In genomic region chr16:8828636-8829563, GRCm38 (mm10) we compare ENCODE assay signal across 8 mouse cellular contexts. TPM values are rescaled to one million over a fixed set of nuclear protein-coding genes. Genes with fewer than 3 reads are reported as not detected.
DNase-seq lines count a peak whose midpoint lies in the region; ATAC-seq and TF ChIP-seq lines count a peak whose summit lies in the region.

No protein-coding gene starts in this region.

- peak overlapping the region; percentile 59 for H3K9ac ChIP-seq in embryonic facial prominence, embryonic 11.5 days (replicated peaks; ENCODE audit: low read length)
- H3K9ac ChIP-seq in heart, embryonic 16.5 days (ENCODE audit: low read length): peak overlapping the region; percentile 58
- H3K9ac ChIP-seq in limb, embryonic 12.5 days (replicated peaks): peak overlapping the region; percentile 65
- H3K9ac ChIP-seq in midbrain, embryonic 12.5 days (replicated peaks): peak overlapping the region; percentile 54

- H3K4me3 ChIP-seq in E14TG2a.4 (replicated peaks; ENCODE audit: low read length): peak overlapping the region; percentile 90
- H3K4me3 ChIP-seq in embryonic facial prominence, embryonic 11.5 days (ENCODE audit: low read depth, low read length): peak overlapping the region; percentile 99
- H3K4me3 ChIP-seq in heart, embryonic 16.5 days (ENCODE audit: low read length): peak overlapping the region; percentile 67
- H3K4me3 ChIP-seq in limb, embryonic 12.5 days (replicated peaks): peak overlapping the region; percentile 99
- peak overlapping the region; percentile 99 for H3K4me3 ChIP-seq in midbrain, embryonic 12.5 days

- TF ChIP-seq CTCF in E14TG2a.4 (conservative IDR thresholded peaks at IDR 0.05; ENCODE audit: low read length): no peak

- DNase-seq in cerebellum, postnatal 4 days (ENCODE audit: low spot score in 2 of 2): no peak
- DNase-seq in embryonic facial prominence, embryonic 11.5 days (ENCODE audit: low spot score): no peak
- DNase-seq in urinary bladder, postnatal 4 days (ENCODE audit: low spot score in 2 of 2): no peak

- H3K9me3 ChIP-seq in E14TG2a.4 (ENCODE audit: low read length): no peaks in the 10 kb centered on the region
- H3K9me3 ChIP-seq in embryonic facial prominence, embryonic 11.5 days (replicated peaks; ENCODE audit: control insufficient read depth, low read length): no peaks in the 10 kb centered on the region
- no peaks in the 10 kb centered on the region for H3K9me3 ChIP-seq in heart, embryonic 16.5 days (replicated peaks; ENCODE audit: control insufficient read depth, low read length)
- no peaks in the 10 kb centered on the region for H3K9me3 ChIP-seq in limb, embryonic 12.5 days
- no peaks in the 10 kb centered on the region for H3K9me3 ChIP-seq in midbrain, embryonic 12.5 days

- 12% methylated on average over 33 of the region's 33 CpGs for WGBS in embryonic facial prominence, embryonic 11.5 days
- 8% methylated on average over 33 of the region's 33 CpGs for WGBS in heart, embryonic 16.5 days
- whole genome bisulfite sequencing in limb, embryonic 12.5 days: 13% methylated on average over 33 of the region's 33 CpGs
- 11% methylated on average over 33 of the region's 33 CpGs for WGBS in midbrain, embryonic 12.5 days

- peak overlapping the region; percentile 76 for H3K4me2 ChIP-seq in embryonic facial prominence, embryonic 11.5 days (ENCODE audit: low read depth, low read length)
- H3K4me2 ChIP-seq in heart, embryonic 16.5 days (ENCODE audit: low read depth, low read length): peak overlapping the region; percentile 71
- peak overlapping the region; percentile 94 for H3K4me2 ChIP-seq in limb, embryonic 12.5 days
- H3K4me2 ChIP-seq in midbrain, embryonic 12.5 days (replicated peaks): peak overlapping the region; percentile 79

- no peaks in the 10 kb centered on the region for H3K27me3 ChIP-seq in E14TG2a.4 (ENCODE audit: insufficient read depth, low read length)
- no peaks in the 10 kb centered on the region for H3K27me3 ChIP-seq in embryonic facial prominence, embryonic 11.5 days (ENCODE audit: control insufficient read depth, insufficient read depth, low read length)
- no peaks in the 10 kb centered on the region for H3K27me3 ChIP-seq in heart, embryonic 16.5 days (ENCODE audit: control insufficient read depth, insufficient read depth, low read length)
- H3K27me3 ChIP-seq in limb, embryonic 12.5 days: no peaks in the 10 kb centered on the region
- H3K27me3 ChIP-seq in midbrain, embryonic 12.5 days: no peaks in the 10 kb centered on the region

- peak overlapping the region; percentile 57; the same call in 1 of the 2 replicates for H3K27ac ChIP-seq in embryonic facial prominence, embryonic 11.5 days (replicated peaks; ENCODE audit: low read depth, low read length)
- peak overlapping the region; percentile 93 for H3K27ac ChIP-seq in heart, embryonic 16.5 days (ENCODE audit: low read length)
- peak overlapping the region; percentile 88 for H3K27ac ChIP-seq in limb, embryonic 12.5 days
- peak overlapping the region; percentile 86 for H3K27ac ChIP-seq in midbrain, embryonic 12.5 days (replicated peaks)

- ATAC-seq in cerebellum, adult (ENCODE audit: insufficient number of reproducible peaks, low FRiP score, low TSS enrichment): peak; percentile 67
- peak; percentile 19 for ATAC-seq in embryonic facial prominence, embryonic 11.5 days (replicated peaks; ENCODE audit: insufficient number of reproducible peaks, low FRiP score, low TSS enrichment, low read depth)
- peak; percentile 56 for ATAC-seq in heart, embryonic 16.5 days (replicated peaks; ENCODE audit: extremely low read depth, insufficient read depth, low FRiP score)
- ATAC-seq in limb, embryonic 12.5 days (ENCODE audit: insufficient number of reproducible peaks, insufficient read depth, low FRiP score, low TSS enrichment, low read depth): peak; percentile 34
- peak; percentile 63 for ATAC-seq in midbrain, embryonic 12.5 days (ENCODE audit: low FRiP score, low read depth)

- peaks cover 28% of the 10 kb centered on the region for H3K36me3 ChIP-seq in E14TG2a.4 (ENCODE audit: insufficient read depth, low read length)
- no peaks in the 10 kb centered on the region for H3K36me3 ChIP-seq in embryonic facial prominence, embryonic 11.5 days (replicated peaks; ENCODE audit: control insufficient read depth, insufficient read depth, low read depth, low read length)
- peaks cover 5% of the 10 kb centered on the region; the same call in 1 of the 2 replicates for H3K36me3 ChIP-seq in heart, embryonic 16.5 days (ENCODE audit: control insufficient read depth, insufficient read depth)
- peaks cover 22% of the 10 kb centered on the region for H3K36me3 ChIP-seq in limb, embryonic 12.5 days
- H3K36me3 ChIP-seq in midbrain, embryonic 12.5 days: peaks cover 9% of the 10 kb centered on the region; the same call in 1 of the 2 replicates

- H3K4me1 ChIP-seq in E14TG2a.4 (replicated peaks; ENCODE audit: low read depth, low read length): peaks cover 64% of the 10 kb centered on the region
- H3K4me1 ChIP-seq in embryonic facial prominence, embryonic 11.5 days (ENCODE audit: control insufficient read depth, insufficient read depth, low read length): no peaks in the 10 kb centered on the region
- peaks cover 20% of the 10 kb centered on the region for H3K4me1 ChIP-seq in heart, embryonic 16.5 days (ENCODE audit: control insufficient read depth, insufficient read depth, low read length)
- H3K4me1 ChIP-seq in limb, embryonic 12.5 days (replicated peaks): peaks cover 18% of the 10 kb centered on the region
- H3K4me1 ChIP-seq in midbrain, embryonic 12.5 days: peaks cover 21% of the 10 kb centered on the region

RNA-seq across cellular contexts. Expression of gene 1810013L24Rik, which starts 1.0 kb away (rescaled TPM):
- polyA plus RNA-seq in embryonic facial prominence, embryonic 11.5 days (2014; fragmentation: Nextera tagmentation; extraction: Ambion mirVana): 17.1 and 17.3 TPM in 2 replicates
- 16.1 and 17.8 TPM in 2 replicates for polyA plus RNA-seq in heart, embryonic 16.5 days (2015; fragmentation: Nextera tagmentation; extraction: Ambion mirVana)
- polyA plus RNA-seq in limb, embryonic 12.5 days (2016; fragmentation: Nextera tagmentation; extraction: Ambion mirVana): 27.6 and 31.4 TPM in 2 replicates
- polyA plus RNA-seq in midbrain, embryonic 12.5 days (2016; fragmentation: Nextera tagmentation; extraction: Ambion mirVana): 39.0 and 43.9 TPM in 2 replicates

RNA-seq across cellular contexts. Expression of gene Usp7, which starts 36.8 kb away (rescaled TPM):
- polyA plus RNA-seq in embryonic facial prominence, embryonic 11.5 days (2014; fragmentation: Nextera tagmentation; extraction: Ambion mirVana): 34.9 and 40.2 TPM in 2 replicates
- polyA plus RNA-seq in heart, embryonic 16.5 days (2015; fragmentation: Nextera tagmentation; extraction: Ambion mirVana): 15.0 and 16.9 TPM in 2 replicates
- polyA plus RNA-seq in limb, embryonic 12.5 days (2016; fragmentation: Nextera tagmentation; extraction: Ambion mirVana): 33.5 and 38.4 TPM in 2 replicates
- 35.9 and 38.4 TPM in 2 replicates for polyA plus RNA-seq in midbrain, embryonic 12.5 days (2016; fragmentation: Nextera tagmentation; extraction: Ambion mirVana)
